Mouse (Mus musculus) frontal cortex, postnatal 25 days (tissue): Measurements from ENCODE around the gene Tubg2.
A peak's percentile ranks its signal among the peaks of the same experiment; 100 is the strongest.
"Not testable (repeated sequence)": the region's sequence is repeated elsewhere in the genome, so short reads cannot be mapped to it uniquely, and the experiment has no call there.

Experiments
- DNase-seq, 2 experiments: peaks; one replicate each; pipeline ENCODE4 v3.0.0; 2022; ENCODE audit warnings: low spot score in 2 of 2

The Tubg2 gene

DNA sequence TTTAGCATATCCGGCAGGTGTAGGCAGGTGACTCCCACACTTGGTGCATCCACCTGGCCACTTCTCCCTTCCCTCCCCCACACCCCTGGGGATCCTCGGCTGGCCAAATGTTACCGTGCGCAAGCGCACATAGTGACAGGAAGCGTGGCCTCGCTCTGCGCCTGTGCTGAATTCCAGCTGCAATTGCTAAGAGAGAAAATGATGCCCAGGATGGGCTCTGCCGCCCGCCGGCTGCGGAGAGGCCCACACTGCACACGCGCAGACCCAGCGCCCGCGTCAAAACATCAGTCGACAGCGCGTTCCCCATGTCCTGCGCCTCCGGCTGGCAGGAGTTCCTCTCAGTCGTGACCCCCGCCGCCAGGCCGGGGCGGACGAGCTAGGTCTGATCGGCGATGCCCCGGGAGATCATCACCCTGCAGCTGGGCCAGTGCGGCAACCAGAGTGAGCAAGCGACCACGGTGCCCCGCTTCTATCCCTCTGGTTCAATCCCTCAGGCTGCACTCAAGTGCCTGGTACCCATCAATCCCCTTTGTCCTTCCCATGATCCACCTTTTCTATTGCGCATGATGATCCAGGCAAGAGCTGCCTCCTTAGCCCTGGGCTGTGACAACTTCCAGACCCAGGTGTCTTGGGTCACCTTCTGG, at the start of gene Tubg2:
Gene Tubg2, plus strand, starts transcription at position 180 of the 644 bp plus-strand sequence.
- peak; percentile 52 to 68 for DNase-seq

DNA sequence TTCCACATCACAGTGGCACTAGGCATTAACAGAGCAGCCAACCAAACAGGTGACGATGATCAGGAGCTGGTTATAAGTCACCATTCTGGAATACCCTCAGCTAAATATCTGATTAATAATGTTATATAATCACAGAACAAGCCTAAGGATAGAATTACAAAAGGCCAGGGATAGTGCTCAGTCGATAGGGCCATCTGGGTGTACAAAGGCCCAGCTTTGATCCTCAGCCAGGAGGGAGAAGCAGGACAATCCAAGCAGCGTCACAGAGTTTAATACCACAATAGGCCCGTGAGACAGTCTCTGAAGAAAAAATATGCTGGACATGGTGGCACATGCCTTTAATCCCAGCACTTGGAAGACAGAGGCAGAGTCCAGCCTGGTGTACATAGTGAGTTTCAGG, 46.4 kb upstream of the Tubg2 start:
- DNase-seq, result no peak

DNA sequence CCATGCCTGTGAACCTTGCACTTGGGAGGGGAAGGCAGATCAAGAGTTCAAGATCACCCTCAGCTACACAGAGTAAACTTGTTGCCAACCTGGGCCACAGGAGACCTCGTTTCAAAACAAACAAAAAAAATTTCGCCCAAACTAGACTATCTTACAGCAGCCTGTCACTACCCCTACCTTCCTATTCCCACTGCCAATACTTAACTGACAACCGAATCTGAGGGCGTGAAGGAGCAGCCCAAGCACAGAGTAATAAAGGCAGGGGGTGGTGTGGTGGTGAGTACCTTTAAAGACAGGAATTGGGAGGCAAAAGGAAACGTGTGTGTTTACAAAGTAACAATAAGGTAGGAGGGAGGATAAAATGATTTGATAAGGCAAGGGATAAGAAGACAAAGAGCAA, 45.0 kb upstream of the Tubg2 start:
- no peak for DNase-seq

DNA sequence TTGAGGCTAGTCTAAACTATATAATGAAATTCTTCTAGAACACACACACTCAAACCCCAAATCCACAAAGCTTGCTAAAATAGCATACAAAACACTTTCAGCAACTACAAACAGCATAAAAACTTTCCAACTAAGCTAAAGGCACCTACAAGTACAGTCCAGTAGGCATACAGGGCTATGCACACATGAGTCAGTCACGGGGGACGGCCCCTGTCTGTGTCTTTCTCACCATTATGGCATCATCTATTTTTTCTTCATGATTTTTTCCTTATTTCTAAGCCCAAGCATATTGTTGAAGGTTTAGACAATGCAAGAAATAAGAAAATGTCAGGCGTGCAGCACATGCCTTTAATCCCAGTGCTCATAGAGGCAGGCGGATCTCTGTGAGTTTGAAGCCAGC, 44.5 kb upstream of the Tubg2 start:
- DNase-seq, result no peak

DNA sequence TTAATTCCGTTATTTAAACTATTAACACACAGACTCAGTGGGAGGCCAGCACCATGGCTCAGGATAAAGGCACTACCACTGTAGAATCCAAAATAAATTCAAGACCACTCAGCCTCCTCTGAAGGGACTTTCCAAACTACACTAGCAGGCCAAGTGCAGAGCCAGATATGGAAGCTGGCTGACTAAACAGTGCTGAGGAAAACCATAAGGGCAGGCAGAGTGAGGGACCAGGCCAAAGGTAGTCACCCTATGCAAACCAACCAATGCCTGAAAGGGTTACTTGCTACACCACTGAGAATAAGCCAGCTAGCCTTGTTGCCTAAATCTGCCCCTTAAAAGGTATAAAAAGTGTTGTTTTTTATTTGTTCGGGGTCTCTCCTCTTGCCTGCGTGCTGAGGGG, 43.5 kb upstream of the Tubg2 start:
- no peak for DNase-seq

DNA sequence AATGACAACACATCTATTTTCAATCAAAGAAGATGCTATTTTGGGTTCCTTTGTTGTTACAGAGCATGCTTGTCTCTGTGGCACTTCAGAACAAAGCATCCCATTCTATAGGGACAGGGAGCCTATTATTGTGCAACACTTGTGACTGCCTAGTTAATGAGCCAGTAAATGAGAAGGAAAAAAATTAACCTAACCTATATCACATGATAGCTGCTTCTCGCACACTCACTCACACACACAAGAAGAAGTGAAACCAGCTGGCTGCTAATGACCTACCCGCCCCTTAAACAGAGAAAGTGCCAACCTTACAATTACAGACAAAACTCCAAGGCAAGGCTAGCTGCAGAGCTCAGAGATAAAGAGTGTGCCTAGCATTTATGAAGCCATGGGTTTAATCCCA, 40.1 kb upstream of the Tubg2 start:
- no peak for DNase-seq

DNA sequence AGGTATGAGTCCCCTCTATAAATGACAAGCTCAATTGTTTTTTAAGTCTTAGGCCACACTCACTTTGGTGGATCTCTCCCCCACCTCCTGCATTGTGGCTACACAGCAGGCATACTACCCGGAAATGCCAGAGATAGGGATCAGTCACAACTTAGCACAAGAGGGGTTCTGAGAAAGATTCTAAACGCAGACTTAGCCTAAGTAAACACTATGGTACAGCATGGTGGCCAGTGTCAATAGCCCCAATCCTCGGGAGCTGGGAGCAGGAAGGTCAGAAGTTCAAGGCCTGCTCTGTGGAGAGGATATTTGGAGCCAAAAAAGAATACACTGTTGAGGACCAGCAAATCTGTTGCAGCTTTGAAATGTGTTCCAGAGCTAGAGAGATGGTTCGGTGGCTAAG, 37.6 kb upstream of the Tubg2 start:
- DNase-seq, result no peak

DNA sequence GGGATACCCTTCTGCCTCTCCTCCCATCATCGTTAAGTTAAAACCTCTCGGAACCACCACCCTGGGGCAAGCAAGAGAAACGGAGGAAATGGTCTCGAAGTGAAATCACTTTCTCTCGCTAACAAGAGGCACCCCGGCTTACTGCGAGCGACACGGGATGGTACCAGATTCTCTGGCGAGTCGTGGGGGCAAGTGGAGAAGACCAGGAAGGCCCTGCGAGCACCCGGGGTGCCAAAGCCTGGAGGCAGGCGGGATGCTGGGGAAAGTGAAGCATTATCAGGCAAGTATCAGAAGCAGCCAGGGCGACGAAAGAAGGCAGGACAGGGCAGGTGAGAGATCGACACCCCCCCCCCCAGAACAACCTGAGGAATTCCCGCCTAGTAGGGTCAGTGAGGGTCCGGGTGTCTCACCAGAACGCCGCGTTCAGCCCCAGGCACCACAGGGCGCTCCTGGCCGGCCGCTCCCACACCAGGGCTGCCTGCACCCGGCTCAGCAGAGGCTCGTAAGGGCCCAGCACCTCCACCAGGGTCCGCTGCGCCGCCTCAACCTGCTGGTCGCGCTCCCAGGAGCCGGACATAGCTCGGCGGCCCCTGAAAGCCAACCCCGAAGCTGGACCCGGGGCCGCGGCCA, 36.5 kb upstream of the Tubg2 start:
- no peak for DNase-seq

DNA sequence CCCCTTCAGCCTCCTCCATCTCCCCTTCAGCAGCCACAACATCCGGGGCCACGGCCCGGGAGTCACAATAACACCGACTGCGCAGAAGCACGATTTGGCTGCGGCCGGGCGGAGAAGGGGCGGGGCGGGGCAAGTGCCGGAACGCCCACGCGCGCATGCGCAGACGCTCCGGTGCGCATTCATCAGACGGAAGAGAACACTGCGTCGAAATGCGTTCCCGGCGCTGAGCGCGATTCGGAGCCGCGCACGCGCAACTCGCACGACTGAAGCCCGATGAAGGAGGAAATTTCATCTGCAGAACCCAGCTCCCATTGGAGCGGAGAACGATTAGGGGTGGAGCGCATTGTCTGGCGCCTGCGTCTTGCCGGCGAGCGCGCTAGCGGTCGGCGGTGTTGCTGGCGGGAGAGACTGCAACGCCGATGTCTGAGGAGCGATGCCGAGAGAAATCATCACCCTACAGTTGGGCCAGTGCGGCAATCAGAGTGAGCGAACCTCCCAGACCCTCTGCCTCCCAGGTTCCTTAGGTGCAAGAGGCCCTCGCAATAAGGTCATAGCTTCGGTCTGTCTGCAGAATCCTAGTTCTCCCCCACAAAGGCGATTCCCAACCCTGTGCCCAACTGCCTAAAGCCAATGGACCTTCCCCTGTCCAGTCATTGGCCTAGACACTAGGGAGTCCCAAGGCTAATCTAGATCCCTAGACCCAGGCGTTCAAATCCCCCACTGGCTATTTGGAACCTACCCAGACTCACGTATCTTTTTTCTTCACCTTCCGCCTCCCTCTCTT, 35.8 kb upstream of the Tubg2 start, which contains the start of the genes Retreg3 and Tubg1:
Gene Retreg3, minus strand, starts transcription at position 133 of the 784 bp plus-strand sequence.
Gene Tubg1, plus strand, starts transcription at position 178 of the 784 bp plus-strand sequence.
- peak; percentile 98 to 99 for DNase-seq

DNA sequence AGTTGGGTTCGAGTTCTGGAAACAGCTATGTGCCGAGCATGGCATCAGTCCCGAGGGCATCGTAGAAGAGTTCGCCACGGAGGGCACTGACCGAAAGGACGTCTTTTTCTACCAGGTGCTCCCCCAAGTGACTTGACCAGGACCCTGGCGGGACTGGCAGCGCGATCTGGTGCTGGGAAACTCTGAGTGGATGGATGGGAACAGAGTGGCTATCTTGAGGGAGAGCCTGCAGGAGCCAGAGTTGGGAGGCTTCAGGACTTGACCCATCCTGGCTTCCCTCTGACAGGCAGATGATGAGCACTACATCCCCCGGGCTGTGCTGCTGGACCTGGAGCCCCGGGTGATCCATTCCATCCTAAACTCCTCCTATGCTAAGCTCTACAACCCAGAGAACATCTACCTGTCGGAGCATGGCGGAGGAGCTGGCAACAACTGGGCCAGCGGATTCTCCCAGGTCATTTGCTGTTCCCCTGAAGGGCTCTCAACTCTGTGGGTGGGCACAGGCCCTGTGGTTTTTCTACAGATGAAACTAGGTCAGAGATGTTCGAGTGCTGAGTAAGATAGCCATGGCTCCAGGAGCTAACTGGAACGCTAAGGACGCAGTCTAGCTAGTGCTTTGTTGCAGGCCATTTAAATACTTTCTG, 35.0 kb upstream of the Tubg2 start:
- DNase-seq, result no peak

DNA sequence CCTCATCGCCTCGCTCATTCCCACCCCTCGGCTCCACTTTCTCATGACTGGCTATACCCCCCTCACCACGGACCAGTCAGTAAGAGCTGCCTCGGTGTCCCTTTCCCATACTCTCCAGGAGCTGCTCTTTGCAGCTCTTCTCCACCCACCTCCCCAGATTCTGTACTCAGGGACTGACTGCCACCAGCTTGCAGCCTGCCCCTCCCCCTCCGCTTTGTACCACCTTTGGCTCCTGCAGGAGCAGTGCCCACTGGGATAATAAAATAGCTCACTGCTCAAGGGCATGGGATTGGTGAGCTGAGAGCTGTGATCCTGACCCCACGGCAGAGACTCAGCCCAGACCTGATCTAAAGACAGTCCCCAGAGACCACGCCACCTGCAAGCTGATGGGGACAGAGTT, 31.2 kb upstream of the Tubg2 start:
- not testable (repeated sequence) for DNase-seq

DNA sequence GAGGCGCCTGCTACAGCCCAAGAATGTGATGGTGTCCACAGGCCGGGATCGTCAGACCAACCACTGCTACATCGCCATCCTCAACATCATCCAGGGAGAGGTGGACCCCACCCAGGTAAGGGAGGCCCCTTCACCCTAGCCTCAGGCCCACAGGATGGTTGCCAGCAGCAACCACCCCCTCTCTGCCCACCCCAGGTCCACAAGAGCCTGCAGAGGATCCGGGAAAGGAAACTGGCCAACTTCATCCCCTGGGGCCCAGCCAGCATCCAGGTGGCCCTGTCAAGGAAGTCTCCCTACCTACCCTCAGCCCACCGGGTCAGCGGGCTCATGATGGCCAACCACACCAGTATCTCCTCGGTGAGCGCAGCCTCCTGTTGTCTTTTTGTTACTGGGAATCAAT, 30.7 kb upstream of the Tubg2 start:
- DNase-seq, result not testable (repeated sequence)

DNA sequence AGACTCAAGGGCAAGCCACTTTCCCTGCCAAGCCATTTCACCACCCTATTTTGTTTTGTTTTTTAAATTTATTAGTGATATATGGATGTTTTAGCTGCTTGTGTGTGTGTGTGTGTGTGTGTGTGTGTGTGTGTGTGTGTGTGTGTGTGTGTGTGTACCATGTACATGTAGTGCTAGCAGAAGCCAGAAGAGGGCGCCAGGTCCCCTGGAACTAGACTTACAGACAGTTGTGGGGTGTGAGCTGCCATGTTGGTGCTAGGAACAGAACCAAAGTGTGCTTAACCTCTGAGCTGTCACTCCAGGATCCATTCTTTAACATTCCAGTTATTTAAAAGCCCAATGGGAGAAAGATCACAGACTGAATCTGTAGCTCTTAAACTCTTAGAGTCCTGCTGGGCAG, 28.6 kb upstream of the Tubg2 start:
- no peak for DNase-seq

DNA sequence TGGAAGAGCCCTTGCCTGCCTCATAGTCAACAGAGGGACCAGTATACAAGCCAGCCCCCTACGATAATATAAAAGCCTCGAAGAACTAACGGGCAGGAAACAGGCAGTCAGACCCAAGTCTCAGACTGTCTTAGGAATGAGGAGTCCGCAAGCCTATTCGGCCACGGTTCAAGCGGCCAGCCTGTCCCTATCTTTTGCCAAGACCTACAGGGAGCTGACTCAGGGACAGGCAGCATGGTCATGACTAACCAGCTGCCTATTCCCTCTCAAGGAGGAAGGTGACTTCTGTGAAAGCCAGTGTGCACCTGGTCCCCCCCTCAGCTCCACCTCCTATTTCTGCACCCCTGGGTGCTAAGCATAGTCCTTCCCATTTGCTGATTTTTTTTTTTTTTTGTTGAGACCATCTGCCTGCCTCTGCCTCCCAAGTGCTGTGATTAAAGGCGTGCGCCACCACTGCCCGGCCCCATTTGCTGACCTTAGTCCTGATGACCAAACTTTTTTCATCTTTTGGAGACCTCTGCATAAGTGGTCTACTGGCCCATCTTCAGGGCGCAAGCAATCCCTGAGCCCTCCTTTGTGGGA, 26.6 kb upstream of the Tubg2 start:
- no peak for DNase-seq

DNA sequence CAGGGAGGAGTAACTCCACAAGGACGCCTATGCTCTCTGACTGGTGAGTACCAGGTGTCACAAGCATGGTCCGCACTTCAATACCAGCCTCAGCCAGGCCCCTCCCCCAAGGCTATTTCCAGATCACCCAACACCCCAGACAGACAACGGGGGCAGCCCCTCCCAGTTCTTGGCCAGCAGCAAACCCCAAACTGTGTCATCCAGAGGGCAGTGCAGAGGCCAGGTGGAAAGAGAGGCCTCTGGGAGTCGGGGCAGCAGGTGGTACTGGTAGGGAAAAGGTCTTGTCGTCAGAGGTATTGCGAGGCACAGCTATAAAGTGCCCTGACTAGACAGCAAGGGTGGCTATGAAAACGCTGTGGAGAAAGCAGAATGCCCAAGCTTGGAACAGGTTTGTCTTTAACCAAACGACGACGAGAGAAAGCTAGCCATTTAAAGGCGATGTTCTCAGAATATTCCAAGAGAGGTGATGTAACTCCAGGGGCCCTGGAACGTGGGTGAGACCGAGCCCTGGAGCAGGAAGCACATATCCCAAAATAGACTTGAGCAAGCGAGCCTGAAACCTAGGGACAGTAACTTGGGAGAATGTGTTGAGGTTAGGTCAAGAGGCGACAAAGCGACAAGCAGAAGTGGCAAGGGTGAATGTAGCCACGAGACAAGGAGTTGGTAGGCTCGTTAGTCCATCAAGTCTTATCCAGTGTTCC, 25.5 kb upstream of the Tubg2 start:
- no peak for DNase-seq

DNA sequence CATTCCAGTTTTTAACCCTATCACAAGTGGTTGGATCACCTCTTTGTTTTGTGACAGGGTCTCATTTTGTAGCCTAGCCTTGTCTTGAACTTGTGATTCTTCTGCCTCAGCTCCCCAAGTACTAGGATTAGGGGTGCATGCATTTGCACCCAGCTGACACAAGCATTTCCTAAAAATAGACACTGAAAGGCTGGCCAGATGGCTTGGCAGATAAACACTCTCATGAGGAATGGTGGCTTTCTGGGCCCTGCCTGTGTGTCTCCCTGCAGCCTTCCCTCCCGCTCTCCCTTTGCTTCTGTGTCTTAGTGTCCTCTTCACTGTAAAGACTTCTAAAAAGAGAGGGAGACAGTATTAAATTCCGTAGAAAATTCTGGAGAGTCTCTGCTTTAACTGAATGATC, 24.5 kb upstream of the Tubg2 start:
- no peak for DNase-seq

DNA sequence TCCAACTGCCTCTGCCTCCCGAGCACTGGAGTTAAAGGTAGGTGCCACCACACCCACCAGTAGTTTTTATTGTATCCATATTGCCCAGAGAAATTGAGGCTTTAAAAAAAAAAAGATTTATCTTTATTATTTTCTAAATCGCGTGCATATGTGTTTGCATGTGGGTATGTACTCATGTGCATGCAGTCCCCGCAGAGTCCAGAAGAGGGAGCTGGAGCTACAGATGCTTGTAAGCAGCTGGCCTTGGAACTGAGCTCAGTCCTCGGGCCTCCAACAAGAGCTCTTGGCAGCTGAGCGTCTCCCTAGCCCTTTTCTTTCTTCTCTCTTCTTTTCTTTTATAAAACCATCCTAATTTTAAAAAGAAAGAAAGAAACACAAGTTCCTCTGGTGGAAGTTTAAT, 24.0 kb upstream of the Tubg2 start:
- DNase-seq, result no peak

DNA sequence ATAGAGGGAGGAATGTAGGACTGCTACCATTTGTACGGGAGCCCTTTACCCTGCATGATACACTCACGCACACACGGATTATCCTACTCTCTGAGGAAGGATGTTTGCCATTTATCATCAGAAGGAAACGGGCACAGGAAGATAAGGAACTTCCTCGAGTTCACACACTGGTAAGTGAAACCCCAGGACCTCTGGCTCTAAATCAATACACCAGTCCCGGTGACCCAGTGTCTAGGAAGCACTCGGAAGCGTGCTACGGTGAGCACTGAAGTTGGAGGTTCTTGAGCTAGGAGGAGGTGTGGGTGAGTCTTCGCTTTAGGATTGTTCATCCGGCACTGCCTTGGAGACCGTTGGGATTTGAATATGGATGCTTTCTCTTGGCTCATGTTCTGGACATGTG, 22.7 kb upstream of the Tubg2 start:
- DNase-seq, result no peak

DNA sequence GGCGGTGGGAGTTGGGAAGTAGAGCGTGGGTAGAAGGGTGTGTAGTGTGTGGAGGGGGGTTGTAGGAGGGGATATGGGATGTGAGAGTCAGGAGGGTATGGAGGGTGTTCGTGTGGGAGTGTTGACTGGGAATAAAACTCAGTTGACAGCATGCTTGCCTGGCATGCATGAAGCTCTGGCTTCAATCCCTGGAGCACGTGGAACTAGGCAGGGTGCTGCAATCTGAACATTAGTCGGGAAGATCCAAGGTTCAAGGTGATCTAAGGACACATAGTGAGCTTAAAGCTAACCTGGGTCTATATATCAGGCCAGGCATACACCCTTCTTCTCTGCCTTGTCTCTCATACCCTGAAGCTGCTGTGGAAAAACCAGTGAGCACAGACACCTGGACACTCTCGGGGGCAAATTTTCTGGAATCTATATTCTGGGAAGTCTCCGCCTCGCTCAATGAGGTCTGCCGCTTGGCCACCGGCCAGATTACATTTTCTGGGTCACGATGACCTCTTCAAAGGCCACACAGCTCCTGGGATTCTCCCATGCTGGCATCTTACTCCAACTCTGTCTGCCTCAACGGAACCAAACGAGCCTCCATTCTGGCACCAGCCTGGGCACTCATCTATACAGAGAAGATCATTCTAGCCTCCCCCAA, 21.4 kb upstream of the Tubg2 start:
- DNase-seq, result no peak

DNA sequence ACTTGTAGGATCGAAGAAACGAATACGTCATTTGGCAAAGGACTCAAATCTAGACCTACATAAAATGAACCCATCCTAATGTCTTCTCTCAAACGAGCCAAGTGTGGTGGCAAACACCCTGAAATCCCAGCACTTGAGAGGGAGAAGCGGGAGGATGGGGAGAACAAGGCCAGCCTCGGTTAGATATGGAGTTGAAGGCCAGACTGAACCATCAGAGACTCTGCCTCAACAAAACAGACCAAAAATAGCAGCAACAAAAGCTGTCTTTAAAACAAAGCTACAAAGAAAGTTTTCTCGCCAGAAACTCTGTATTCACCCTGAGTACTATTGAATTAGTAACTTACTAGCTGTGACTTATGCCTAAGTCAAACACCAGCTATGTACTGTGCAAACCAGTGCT, 18.7 kb upstream of the Tubg2 start:
- no peak for DNase-seq
